Mouse (Mus musculus): ENCODE results near the gene Spats2l. TPM values are rescaled to one million over a fixed set of nuclear protein-coding genes. Genes with fewer than 3 reads are reported as not detected.

Spats2l gene
- 2.4 and 2.7 TPM in 2 replicates for polyA plus RNA-seq (2012; rRNA removed)

- no peak for DNase-seq (ENCODE audit: low read depth)
These were observed at the start of gene Spats2l for GRCm38 (mm10) chr1:57774001-57774667. Spats2l (plus strand) TSS chr1:57774162.

GRCm38 (mm10) chr1:57725268-57725667, 48.7 kb upstream of the Spats2l start:
- no peak for DNase-seq (ENCODE audit: low read depth)

GRCm38 (mm10) chr1:57735877-57736276, 38.1 kb upstream of the Spats2l start:
- DNase-seq (ENCODE audit: low read depth), result no peak

GRCm38 (mm10) chr1:57741740-57742139, 32.2 kb upstream of the Spats2l start:
- DNase-seq (ENCODE audit: low read depth), result no peak

GRCm38 (mm10) chr1:57742266-57742665, 31.7 kb upstream of the Spats2l start:
- no peak for DNase-seq (ENCODE audit: low read depth)

- no peak for DNase-seq (ENCODE audit: low read depth)
These were observed 22.2 kb upstream of the Spats2l start for GRCm38 (mm10) chr1:57751781-57752180.

- DNase-seq (ENCODE audit: low read depth), result no peak
These were observed 7.6 kb upstream of the Spats2l start for GRCm38 (mm10) chr1:57766396-57766795.

- DNase-seq (ENCODE audit: low read depth), result no peak
These were observed 636 bp upstream of the Spats2l start for GRCm38 (mm10) chr1:57773326-57773725.

GRCm38 (mm10) chr1:57774668-57775495, 920 bp downstream of the Spats2l start:
- DNase-seq (ENCODE audit: low read depth), result no peak

- no peak for DNase-seq (ENCODE audit: low read depth)
These were observed 1.5 kb downstream of the Spats2l start for GRCm38 (mm10) chr1:57775496-57775790.

- DNase-seq (ENCODE audit: low read depth), result no peak
These were observed 2.8 kb downstream of the Spats2l start for GRCm38 (mm10) chr1:57776671-57777281.

- DNase-seq (ENCODE audit: low read depth), result no peak
These were observed 10.3 kb downstream of the Spats2l start for GRCm38 (mm10) chr1:57784300-57784699.

GRCm38 (mm10) chr1:57789831-57790230, 15.9 kb downstream of the Spats2l start:
- DNase-seq (ENCODE audit: low read depth), result no peak

- DNase-seq (ENCODE audit: low read depth), result no peak
These were observed 18.2 kb downstream of the Spats2l start for GRCm38 (mm10) chr1:57792212-57792611.

GRCm38 (mm10) chr1:57795838-57796237, 21.9 kb downstream of the Spats2l start:
- DNase-seq (ENCODE audit: low read depth), result no peak

- DNase-seq (ENCODE audit: low read depth), result no peak
These were observed 25.4 kb downstream of the Spats2l start for GRCm38 (mm10) chr1:57799398-57799797.

- no peak for DNase-seq (ENCODE audit: low read depth)
These were observed 26.9 kb downstream of the Spats2l start for GRCm38 (mm10) chr1:57800846-57801245.

GRCm38 (mm10) chr1:57806126-57806525, 32.2 kb downstream of the Spats2l start:
- no peak for DNase-seq (ENCODE audit: low read depth)

- DNase-seq (ENCODE audit: low read depth), result no peak
These were observed 33.9 kb downstream of the Spats2l start for GRCm38 (mm10) chr1:57807882-57808281.

GRCm38 (mm10) chr1:57810221-57810620, 36.3 kb downstream of the Spats2l start:
- no peak for DNase-seq (ENCODE audit: low read depth)

GRCm38 (mm10) chr1:57817103-57817502, 43.1 kb downstream of the Spats2l start:
- DNase-seq (ENCODE audit: low read depth), result no peak

- no peak for DNase-seq (ENCODE audit: low read depth)
These were observed 46.6 kb downstream of the Spats2l start for GRCm38 (mm10) chr1:57820428-57820997.

Data from gonadal fat pad, adult 2 months (tissue).